9 mouse cellular contexts compared by ENCODE assay signal in the genomic region with DNA sequence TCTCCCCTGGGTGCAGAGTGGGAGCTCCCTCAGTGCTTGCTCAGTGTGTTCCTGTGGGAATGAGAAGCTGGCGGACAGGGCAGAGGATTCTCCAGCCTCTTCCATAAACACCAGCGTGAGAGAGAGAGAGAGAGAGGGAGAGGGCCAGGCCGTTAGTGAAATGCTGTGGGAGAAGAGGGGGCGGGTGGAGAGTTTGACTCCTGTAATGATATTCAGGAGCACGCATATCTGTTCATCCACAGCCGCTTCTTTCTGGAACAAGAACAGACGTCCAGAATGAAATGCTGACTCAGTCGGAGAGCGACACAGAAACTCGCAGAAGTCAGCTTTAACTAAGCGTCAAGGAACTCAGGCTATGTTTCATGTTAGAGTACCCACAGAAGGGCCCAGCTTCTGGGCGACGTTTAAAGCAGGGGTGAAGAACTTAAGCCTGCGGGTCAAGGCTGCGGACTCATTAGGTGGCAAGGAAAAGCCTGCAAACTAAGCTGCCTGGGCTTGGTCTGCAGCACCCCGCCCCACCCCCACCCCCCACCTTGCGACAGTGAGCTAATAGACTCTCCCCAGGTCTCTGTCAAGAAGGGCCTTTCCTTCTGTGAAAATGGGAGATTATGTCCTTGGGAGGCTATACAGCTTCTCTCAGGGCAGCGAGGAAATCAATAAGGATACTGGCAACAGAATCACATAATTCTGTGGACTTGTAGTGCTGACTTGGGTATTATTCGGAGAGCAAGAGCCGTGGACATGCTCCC.
DNase-seq lines count a peak whose midpoint lies in the region; ATAC-seq lines count a peak whose summit lies in the region.
"Had no signal": no experiment of that assay in that cellular context is flagged by ENCODE, and none has a peak within 500 bp of the region (broad histone marks: within the 10 kb centered on the region; RNA-seq: fewer than 3 reads in every experiment).

No protein-coding gene starts in this region.

- ATAC-seq in midbrain, embryonic 16.5 days, result peak; percentile 63

- DNase-seq in heart, adult 11 months, result peak; percentile 69
- no peak for DNase-seq in heart, adult 9 months (ENCODE audit: low spot score in 2 of 2)
- DNase-seq in layer of hippocampus, adult 18-20 months (ENCODE audit: low spot score in 2 of 2), result peak; percentile 35 to 45
- no peak for DNase-seq in layer of hippocampus, adult 11-12 months (ENCODE audit: low spot score)
- DNase-seq in brain, adult 2 months (ENCODE audit: low read depth, low spot score), result peak; percentile 82
- DNase-seq in urinary bladder, postnatal 14 days (ENCODE audit: low spot score), result no peak
- no peak for DNase-seq in adrenal gland, postnatal 25 days
- DNase-seq: cerebellum, adult 9-11 months had no signal

- no peaks in the 10 kb centered on the region for H3K27me3 ChIP-seq in midbrain, embryonic 16.5 days (ENCODE audit: control insufficient read depth, insufficient read depth, low read depth, low read length)

- peak overlapping the region; percentile 10; the same call in 1 of the 2 replicates for H3K4me2 ChIP-seq in midbrain, embryonic 16.5 days (ENCODE audit: low read length)

- no peaks in the 10 kb centered on the region for H3K36me3 ChIP-seq in midbrain, embryonic 16.5 days (ENCODE audit: control insufficient read depth, insufficient read depth, low read length)

- no peak overlapping the region for H3K9ac ChIP-seq in midbrain, embryonic 16.5 days (ENCODE audit: low read depth, low read length)

- H3K4me1 ChIP-seq in midbrain, embryonic 16.5 days (ENCODE audit: control insufficient read depth, insufficient read depth, low read length), result peaks cover 2% of the 10 kb centered on the region; the same call in 1 of the 2 replicates

- no peaks in the 10 kb centered on the region for H3K9me3 ChIP-seq in midbrain, embryonic 16.5 days (replicated peaks; ENCODE audit: control insufficient read depth, low read length, poor library complexity, severe bottlenecking)

- H3K27ac ChIP-seq in midbrain, embryonic 16.5 days (ENCODE audit: low read length), result no peak overlapping the region

- no peak overlapping the region for H3K4me3 ChIP-seq in midbrain, embryonic 16.5 days (ENCODE audit: low read depth, low read length)

- 30% methylated on average over 20 of the region's 20 CpGs for WGBS in midbrain, embryonic 16.5 days

Comparison
In these comparisons a context has a peak if more than half of its experiments do, and no peak if none do; other contexts are left out.
1. DNase-seq: peak in heart, adult 11 months (single experiment), layer of hippocampus, adult 18-20 months (2 of 2) and brain, adult 2 months (single experiment); none in heart, adult 9 months (0 of 2), layer of hippocampus, adult 11-12 months (single experiment), urinary bladder, postnatal 14 days (single experiment) and adrenal gland, postnatal 25 days (single experiment).